Mouse (Mus musculus) thymus, postnatal 25 days (tissue): ENCODE results near the gene Cyb5b.

ENCODE experiments used
- DNase-seq: peaks from one replicate; pipeline ENCODE4 v3.0.0; 2022

Gene Cyb5b

GRCm38 (mm10) chr8:107132581-107133491 is 17.6 kb upstream of the Cyb5b start:
- no peak for DNase-seq

- no peak for DNase-seq
These were observed 16.6 kb upstream of the Cyb5b start for GRCm38 (mm10) chr8:107133881-107134280.

GRCm38 (mm10) chr8:107136003-107136612 is 14.3 kb upstream of the Cyb5b start:
- no peak for DNase-seq

- DNase-seq: no peak
These were observed 12.8 kb upstream of the Cyb5b start for GRCm38 (mm10) chr8:107137591-107137990.

GRCm38 (mm10) chr8:107138338-107138737 is 12.1 kb upstream of the Cyb5b start:
- no peak for DNase-seq

GRCm38 (mm10) chr8:107139704-107140470 is 10.6 kb upstream of the Cyb5b start:
- peak; percentile 44 for DNase-seq

- DNase-seq: no peak
These were observed 7.9 kb upstream of the Cyb5b start for GRCm38 (mm10) chr8:107142539-107142938.

- DNase-seq: no peak
These were observed 6.9 kb upstream of the Cyb5b start for GRCm38 (mm10) chr8:107143501-107143900.

GRCm38 (mm10) chr8:107146186-107146585 is 4.3 kb upstream of the Cyb5b start:
- no peak for DNase-seq

- no peak for DNase-seq
These were observed 1.6 kb upstream of the Cyb5b start for GRCm38 (mm10) chr8:107148802-107149201.

GRCm38 (mm10) chr8:107150057-107150403 is 410 bp upstream of the Cyb5b start:
- no peak for DNase-seq

- no peak for DNase-seq
These were observed 926 bp downstream of the Cyb5b start for GRCm38 (mm10) chr8:107151212-107151920.

GRCm38 (mm10) chr8:107153326-107154210 is 3.1 kb downstream of the Cyb5b start:
- no peak for DNase-seq

GRCm38 (mm10) chr8:107156816-107157215 is 6.4 kb downstream of the Cyb5b start:
- DNase-seq: no peak

- DNase-seq: no peak
These were observed 7.4 kb downstream of the Cyb5b start for GRCm38 (mm10) chr8:107157836-107158235.

GRCm38 (mm10) chr8:107158890-107159289 is 8.4 kb downstream of the Cyb5b start:
- DNase-seq: no peak

GRCm38 (mm10) chr8:107164251-107164773 is 13.9 kb downstream of the Cyb5b start:
- peak; percentile 72 for DNase-seq

- peak; percentile 59 for DNase-seq
These were observed 15.3 kb downstream of the Cyb5b start for GRCm38 (mm10) chr8:107165745-107166144.

GRCm38 (mm10) chr8:107167848-107168247 is 17.4 kb downstream of the Cyb5b start:
- no peak for DNase-seq

- DNase-seq: no peak
These were observed 21.7 kb downstream of the Cyb5b start for GRCm38 (mm10) chr8:107172152-107172551.

- DNase-seq: no peak
These were observed 22.7 kb downstream of the Cyb5b start for GRCm38 (mm10) chr8:107172969-107173645.
